Mouse (Mus musculus) layer of hippocampus, postnatal 14 days (tissue): Measurements from ENCODE around the gene Pten. TPM values are rescaled to one million over a fixed set of nuclear protein-coding genes. Genes with fewer than 3 reads are reported as not detected.

ENCODE experiments used
- total RNA-seq, 2 experiments: library from RNA; stranded (reverse); gene quantifications; 2 replicates each; pipeline ENCODE4 v1.2.3; 2021

The Pten gene
- total RNA-seq, 2 experiments from 2014 or later = 114 to 125 TPM

Other genes starting within 250 kb of the Pten start
- 1 to 10 TPM; 7.3 to 8.4 TPM for gene Papss2, start 161.7 kb upstream of the Pten start, total RNA-seq
- gene Atad1, start 17.7 kb upstream of the Pten start, total RNA-seq = 100 to 1,000 TPM in 1 of 2 experiments, 10 to 100 TPM in 1; 95.6 to 110 TPM